Mouse (Mus musculus) bone marrow, adult 2 months (tissue): ENCODE data around the gene Wbp11. TPM values are rescaled to one million over a fixed set of nuclear protein-coding genes. Genes with fewer than 3 reads are reported as not detected.

ENCODE experiments used
- H3K27ac ChIP-seq: fragments of 200-500 bp; 2 replicates; pipeline ENCODE4 v1.5.1; 2012; ENCODE audit warnings: low read depth, mild to moderate bottlenecking, control low read depth, inconsistent platforms, low read length; ENCODE audit not compliant: control insufficient read depth, poor library complexity, insufficient read depth
- H3K4me1 ChIP-seq: fragments of 200-500 bp; 2 replicates; pipeline ENCODE4 v1.6.1; 2011; ENCODE audit warnings: low read length; ENCODE audit not compliant: control insufficient read depth, insufficient read depth
- H3K4me3 ChIP-seq: fragments of 200-500 bp; replicated peaks from 2 replicates; pipeline ENCODE3; 2011; ENCODE audit warnings: mild to moderate bottlenecking, low read depth, low read length, control low read depth; ENCODE audit not compliant: control insufficient read depth
- CTCF ChIP-seq: fragments of 200-500 bp; IDR thresholded peaks from 2 replicates; pipeline ENCODE4 v1.5.1; 2011; ENCODE audit warnings: low read length, control low read depth; ENCODE audit not compliant: control insufficient read depth, insufficient read depth
- POLR2A ChIP-seq: fragments of 200-500 bp; IDR thresholded peaks from 2 replicates; pipeline ENCODE4 v1.6.1; 2011; ENCODE audit warnings: low read depth, mild to moderate bottlenecking, control low read depth, low read length, borderline replicate concordance; ENCODE audit not compliant: control insufficient read depth
- WGBS: fragments of 180-500 bp; shearing (Covaris S2); methylation state at CpG from one replicate; pipeline ENCODE4 v1.1.7; 2018; 5-methylcytosine and 5-hydroxymethylcytosine counted together
- polyA plus RNA-seq: library from polyadenylated mRNA; stranded (reverse); fragments of >200 nt; gene quantifications from 2 replicates; pipeline ENCODE4 v1.2.4, GENCODE M21; 2011; ENCODE audit warnings: low replicate concordance; ENCODE audit not compliant: missing spikeins, insufficient read depth, insufficient read length

The Wbp11 gene
- polyA plus RNA-seq: 38.3 and 48.2 TPM in 2 replicates

DNA sequence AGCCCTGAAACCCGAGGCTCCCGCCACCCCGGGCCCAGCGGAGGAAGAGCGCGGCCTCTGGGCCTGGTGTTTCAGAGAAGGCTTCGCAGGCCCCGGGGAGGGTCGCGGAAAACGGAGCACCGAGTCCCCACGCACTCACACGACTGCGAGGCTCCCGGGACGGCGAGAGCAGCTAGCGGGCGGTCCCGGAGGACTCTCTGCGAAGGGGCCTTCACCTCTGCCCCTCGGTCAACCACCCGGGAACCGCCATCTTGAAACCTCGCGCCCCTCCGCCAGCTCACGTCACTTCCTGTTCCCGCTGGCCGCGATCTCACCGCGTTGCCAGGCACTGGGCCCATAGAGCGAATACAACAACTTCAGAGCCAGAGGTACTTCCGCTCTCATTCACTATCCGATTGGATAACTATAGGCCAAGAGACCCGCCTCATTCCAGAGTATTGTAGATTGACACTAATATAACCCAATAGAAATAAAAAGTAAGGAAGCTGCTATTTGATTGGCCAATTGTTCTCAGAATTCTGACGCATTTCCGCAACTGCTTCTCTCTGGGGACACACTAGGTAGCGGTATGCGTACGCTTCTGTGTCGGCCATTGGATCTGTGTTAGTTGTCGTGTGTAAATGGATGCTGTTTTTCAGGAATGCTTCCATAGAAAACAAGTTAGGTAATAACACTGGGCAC, at the start of gene Wbp11:
Gene Wbp11, minus strand, starts transcription at position 353 of the 681 bp plus-strand sequence.
- WGBS: under 1% methylated on average over 45 of the region's 45 CpGs

DNA sequence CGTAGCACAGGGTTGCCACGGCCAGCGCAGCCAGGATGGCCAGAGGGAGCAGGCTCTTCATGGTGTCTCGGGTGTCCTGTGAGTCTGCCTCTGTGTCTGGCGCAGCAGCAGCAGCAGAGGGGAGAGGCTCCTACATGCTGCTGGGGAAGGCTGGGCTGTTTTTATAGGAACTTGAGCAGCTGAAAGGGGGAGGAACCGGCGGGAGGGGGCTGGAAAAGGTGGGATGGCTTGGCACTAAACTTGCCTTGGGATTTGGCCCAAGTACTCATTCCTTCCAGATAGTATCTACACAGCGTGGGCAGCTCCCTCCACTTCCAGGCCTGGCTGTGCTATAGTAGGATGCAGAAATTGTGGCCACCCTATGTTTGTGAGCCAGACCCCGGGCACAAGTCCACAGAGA, 47.6 kb upstream of the Wbp11 start, which contains the start of gene Mgp:
Gene Mgp, minus strand, starts transcription at position 154 of the 400 bp plus-strand sequence.
- no peaks in the 10 kb centered on the region for H3K4me1 ChIP-seq
- TF ChIP-seq CTCF (no peak), POLR2A (no peak)
- no peak within 1 kb of the TSS for H3K27ac ChIP-seq
- WGBS: 72% methylated on average over 9 of the region's 9 CpGs
- H3K4me3 ChIP-seq: no peak within 1 kb of the TSS

More for the DNA sequence above, at the start of gene Wbp11:
- Histone ChIP-seq H3K27ac (peak within 1 kb of the TSS; percentile 89), H3K4me1 (no peaks in the 10 kb centered on the region; the same call in 1 of the 2 replicates), H3K4me3 (peak within 1 kb of the TSS; percentile 98)
- TF ChIP-seq CTCF (no peak), POLR2A (peak; percentile 82)

DNA sequence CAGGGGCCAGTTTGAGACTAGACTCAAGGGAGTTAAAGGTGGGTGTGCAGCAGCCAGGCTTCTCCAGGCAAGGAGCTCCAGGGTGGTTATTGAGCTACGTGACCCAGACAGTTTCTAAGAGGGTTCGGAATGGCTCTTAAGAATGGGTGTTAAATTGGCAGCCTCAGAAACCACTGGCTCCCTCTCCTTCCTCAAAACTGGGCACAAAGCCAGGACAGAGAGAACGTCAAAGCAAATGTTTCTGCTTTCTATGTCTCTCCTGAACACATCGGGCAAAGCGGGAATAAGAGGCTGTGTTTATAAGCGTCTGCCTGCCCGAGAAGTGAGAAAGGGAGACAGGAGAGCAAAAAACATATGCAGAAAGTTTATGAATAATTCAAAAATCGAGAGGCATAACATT, 46.6 kb upstream of the Wbp11 start:
- TF ChIP-seq CTCF: no peak
- TF ChIP-seq POLR2A: no peak
- H3K27ac ChIP-seq: no peak overlapping the region
- WGBS: 9% methylated on average over 8 of the region's 8 CpGs
- H3K4me3 ChIP-seq: no peak overlapping the region
- H3K4me1 ChIP-seq: no peaks in the 10 kb centered on the region

DNA sequence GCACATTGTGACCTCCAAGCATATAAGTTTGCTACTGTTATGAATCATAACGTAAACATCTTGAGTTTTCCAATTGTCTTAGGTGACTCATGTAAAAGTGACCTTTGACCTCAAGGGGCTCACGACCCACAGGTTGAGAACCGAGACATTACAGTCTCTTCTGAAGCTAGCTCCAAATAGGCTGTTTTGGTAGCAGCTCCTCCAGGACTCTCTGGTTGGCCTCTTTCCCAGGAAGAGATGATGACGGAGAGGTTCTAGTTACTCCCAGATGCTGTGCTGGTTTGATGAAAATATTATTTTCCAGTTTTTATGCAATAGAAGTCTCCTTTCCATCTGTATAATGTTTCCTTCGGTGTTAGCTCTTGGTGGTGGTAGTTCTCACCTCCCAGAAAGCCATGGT, 40.9 kb upstream of the Wbp11 start:
- H3K4me3 ChIP-seq: no peak overlapping the region
- WGBS: 80% methylated on average over 5 of the region's 5 CpGs
- no peaks in the 10 kb centered on the region for H3K4me1 ChIP-seq
- TF ChIP-seq POLR2A (no peak), CTCF (no peak)
- H3K27ac ChIP-seq: no peak overlapping the region

DNA sequence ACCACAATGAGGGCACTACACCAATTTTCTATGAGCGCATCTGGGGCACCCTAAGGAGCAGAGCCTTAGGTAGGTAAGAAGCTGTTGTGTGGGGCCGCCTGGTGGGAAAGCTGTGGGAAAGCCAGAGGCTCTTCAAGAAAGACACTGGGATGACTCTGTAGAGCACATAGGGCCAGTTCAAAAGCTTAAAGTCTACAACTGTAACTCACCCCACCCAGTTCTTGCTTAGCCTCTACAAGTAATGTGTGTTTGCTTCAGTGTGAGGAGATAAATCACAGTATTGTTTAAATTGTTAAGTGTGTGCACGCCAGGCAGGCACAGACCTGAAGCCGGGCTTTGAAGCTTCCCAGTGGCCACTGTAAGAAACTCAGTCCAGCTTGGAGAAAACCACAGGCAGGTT, 38.1 kb upstream of the Wbp11 start:
- TF ChIP-seq POLR2A: no peak
- no peak for TF ChIP-seq CTCF
- H3K4me3 ChIP-seq: no peak overlapping the region
- H3K4me1 ChIP-seq: no peaks in the 10 kb centered on the region
- H3K27ac ChIP-seq: no peak overlapping the region
- WGBS: 80% methylated on average over 4 of the region's 4 CpGs

DNA sequence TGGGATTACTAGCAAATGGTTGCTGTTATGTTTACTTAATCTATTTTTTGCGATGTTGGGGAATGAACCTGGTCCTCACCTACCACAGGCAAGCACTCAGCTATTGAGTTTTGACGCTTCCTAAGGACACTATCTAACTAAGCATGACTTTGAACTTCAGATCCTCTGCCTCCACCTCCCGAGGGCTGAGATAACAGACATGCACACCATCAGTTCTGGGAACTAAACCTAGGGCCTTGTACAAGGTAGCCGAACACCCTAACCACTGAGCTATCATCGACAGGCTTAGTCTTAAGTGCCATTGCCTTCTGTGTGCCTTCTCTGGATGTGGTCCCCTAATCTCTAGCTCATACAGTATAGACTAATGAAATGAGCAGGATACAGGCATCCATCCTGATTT, 37.3 kb upstream of the Wbp11 start:
- Histone ChIP-seq H3K4me1 (no peaks in the 10 kb centered on the region), H3K4me3 (no peak overlapping the region), H3K27ac (no peak overlapping the region)
- WGBS: 76% methylated on average over 5 of the region's 5 CpGs
- TF ChIP-seq CTCF (no peak), POLR2A (no peak)

DNA sequence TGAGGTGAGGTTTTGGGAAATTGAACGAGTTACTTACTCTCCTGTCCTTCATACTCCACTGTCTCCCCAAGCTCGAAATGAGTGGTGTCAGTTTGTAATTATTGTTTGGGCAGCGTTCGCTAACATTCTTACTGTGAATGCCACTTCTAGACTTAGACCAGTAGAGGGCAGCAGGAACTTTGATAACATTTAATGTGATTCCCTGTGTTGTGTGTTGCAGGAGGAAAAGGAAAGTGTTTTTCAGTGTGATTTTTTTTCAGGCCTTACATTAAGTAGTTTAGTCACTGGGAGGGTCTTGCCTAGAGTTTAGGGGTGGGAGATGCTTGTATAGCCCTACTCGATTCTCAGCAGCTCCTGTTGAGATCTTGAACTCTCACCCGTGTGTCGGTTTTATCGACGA, 33.0 kb upstream of the Wbp11 start:
- Histone ChIP-seq H3K27ac (no peak overlapping the region), H3K4me3 (no peak overlapping the region), H3K4me1 (no peaks in the 10 kb centered on the region)
- TF ChIP-seq CTCF: no peak
- no peak for TF ChIP-seq POLR2A
- WGBS: 43% methylated on average over 9 of the region's 9 CpGs

DNA sequence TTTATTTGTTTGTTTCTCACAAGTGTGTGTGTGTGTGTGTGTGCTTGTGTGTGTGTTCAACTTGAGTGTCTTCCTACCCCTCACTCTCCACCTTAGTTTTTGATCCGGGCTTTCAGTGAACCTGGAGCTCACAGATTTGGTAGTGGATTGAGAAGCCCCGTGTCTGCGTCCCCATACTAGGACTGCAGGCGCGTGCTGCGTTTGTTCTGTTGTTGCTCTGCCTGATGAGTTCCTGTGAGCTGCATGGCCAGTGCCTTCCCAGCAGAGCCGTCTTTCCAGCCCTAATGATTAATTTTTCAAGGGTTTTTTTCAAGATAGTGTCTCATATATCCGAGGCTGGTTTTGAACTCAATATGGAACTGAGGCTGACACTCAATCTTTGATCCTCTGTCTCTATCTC, 30.4 kb upstream of the Wbp11 start:
- Histone ChIP-seq H3K4me3 (no peak overlapping the region), H3K4me1 (peaks cover 2% of the 10 kb centered on the region), H3K27ac (peak overlapping the region; percentile 35)
- 83% methylated on average over 8 of the region's 8 CpGs for WGBS
- TF ChIP-seq POLR2A (no peak), CTCF (no peak)
